Mouse (Mus musculus) E14TG2a.4 (cell line): ENCODE measurements around the gene Zdhhc3.

Experiments
- CTCF ChIP-seq: conservative IDR thresholded peaks from 2 replicates; pipeline ENCODE4 v1.5.1; 2014; ENCODE audit warnings: low read length
- POU5F1 ChIP-seq: IDR thresholded peaks from 2 replicates; pipeline ENCODE4 v1.6.1; 2014; ENCODE audit warnings: low read length, borderline replicate concordance

DNA sequence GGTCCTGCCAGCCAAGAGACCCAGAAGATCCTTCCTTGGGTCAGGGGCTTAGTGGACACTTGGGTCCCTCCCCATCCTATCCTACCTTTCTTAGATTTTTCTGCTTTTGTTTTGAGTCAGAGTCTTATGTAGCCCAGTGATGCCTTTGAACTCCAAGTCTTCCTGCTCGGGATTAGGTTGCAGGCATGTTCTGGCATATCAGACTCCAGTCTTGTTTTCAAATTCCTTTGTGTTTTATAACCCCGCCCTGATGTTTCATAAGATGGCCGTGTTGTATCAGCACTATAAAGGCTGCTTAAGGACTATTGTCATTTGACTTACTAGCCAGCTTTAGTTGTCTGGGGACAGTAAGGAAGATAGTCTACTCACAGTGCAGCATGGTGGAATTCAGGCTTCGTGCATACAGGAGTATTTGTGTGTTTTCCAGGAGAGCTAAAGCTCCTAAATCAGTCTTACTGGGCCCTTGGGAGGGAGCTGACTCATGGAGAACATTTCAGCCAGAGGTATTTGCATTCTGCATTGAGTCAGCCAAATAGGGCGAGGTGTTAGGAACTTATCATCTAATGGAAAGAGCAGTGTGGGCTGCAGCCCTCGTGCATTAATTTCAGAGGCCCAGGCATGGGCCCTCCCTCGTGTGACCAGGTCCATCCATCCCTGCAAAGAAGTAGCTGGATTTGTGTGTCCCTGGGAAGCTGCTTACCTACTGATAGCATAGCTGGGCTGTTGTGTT, 24.1 kb upstream of the Zdhhc3 start:
- TF ChIP-seq CTCF (no peak), POU5F1 (no peak)
